Mouse (Mus musculus) neural tube, embryonic 13.5 days (tissue): ENCODE data around the gene Padi3. TPM values are rescaled to one million over a fixed set of nuclear protein-coding genes. Genes with fewer than 3 reads are reported as not detected.

Experiments
- ATAC-seq: fragments of 200-750 bp; cut with Nextera tagmentation; 2 replicates; pipeline ENCODE4 v1.8.0; 2017; ENCODE audit warnings: low read depth, mild to moderate bottlenecking, moderate TSS enrichment, moderate library complexity
- H3K27ac ChIP-seq: fragments of 300-500 bp; sonication (generic); replicated peaks from 2 replicates; pipeline ENCODE4 v1.5.1; 2015; ENCODE audit warnings: moderate library complexity, mild to moderate bottlenecking, inconsistent platforms
- H3K27me3 ChIP-seq: fragments of 300-500 bp; sonication (generic); 2 replicates; pipeline ENCODE4 v1.6.1; 2015; ENCODE audit warnings: mild to moderate bottlenecking, inconsistent platforms
- H3K36me3 ChIP-seq: fragments of 300-500 bp; sonication (generic); 2 replicates; pipeline ENCODE4 v1.6.1; 2015; ENCODE audit warnings: mild to moderate bottlenecking, inconsistent platforms
- H3K4me1 ChIP-seq: fragments of 300-500 bp; sonication (generic); replicated peaks from 2 replicates; pipeline ENCODE4 v1.6.1; 2015; ENCODE audit warnings: inconsistent platforms
- H3K4me2 ChIP-seq: fragments of 300-500 bp; sonication (generic); 2 replicates; pipeline ENCODE4 v1.6.1; 2015; ENCODE audit warnings: inconsistent platforms, mild to moderate bottlenecking, moderate library complexity
- H3K4me3 ChIP-seq: fragments of 300-500 bp; sonication (generic); 2 replicates; pipeline ENCODE4 v1.5.1; 2015; ENCODE audit warnings: mild to moderate bottlenecking, inconsistent platforms
- H3K9ac ChIP-seq: fragments of 300-500 bp; sonication (generic); 2 replicates; pipeline ENCODE4 v1.6.1; 2015; ENCODE audit warnings: moderate library complexity, mild to moderate bottlenecking, inconsistent platforms
- H3K9me3 ChIP-seq: fragments of 300-500 bp; sonication (generic); 2 replicates; pipeline ENCODE4 v1.6.1; 2016; ENCODE audit warnings: inconsistent platforms
- WGBS: fragments of 180-500 bp; shearing (Covaris S2); methylation state at CpG from one replicate; pipeline ENCODE4 v1.1.7; 2015; 5-methylcytosine and 5-hydroxymethylcytosine counted together
- polyA plus RNA-seq: library from polyadenylated mRNA; unstranded; fragments of >200 nt; fragmentation: Nextera tagmentation; extraction: Ambion mirVana; gene quantifications from 2 replicates; pipeline ENCODE4 v1.2.1, GENCODE M21; 2015

Padi3 gene
- polyA plus RNA-seq, 1 experiment from 2014 or later: not detected

GRCm38 (mm10) chr4:140837879-140838278 lies 27.4 kb upstream of the Padi3 start:
- Histone ChIP-seq H3K27ac (no peak overlapping the region), H3K4me3 (no peak overlapping the region), H3K4me1 (peaks cover 41% of the 10 kb centered on the region), H3K4me2 (no peak overlapping the region), H3K9ac (no peak overlapping the region), H3K36me3 (no peaks in the 10 kb centered on the region), H3K27me3 (0 out of 2 replicates have a peak, but pooled peaks cover 4% of the 10 kb centered on the region), H3K9me3 (no peaks in the 10 kb centered on the region)
- no peak for ATAC-seq
- 21% methylated on average over 8 of the region's 8 CpGs for WGBS

- Histone ChIP-seq H3K4me1 (peaks cover 43% of the 10 kb centered on the region), H3K27ac (peak overlapping the region; percentile 28), H3K4me3 (no peak overlapping the region), H3K36me3 (no peaks in the 10 kb centered on the region), H3K9me3 (no peaks in the 10 kb centered on the region), H3K4me2 (no peak overlapping the region), H3K9ac (no peak overlapping the region), H3K27me3 (0 out of 2 replicates have a peak, but pooled peaks cover 4% of the 10 kb centered on the region)
- ATAC-seq: peak; percentile 75
- WGBS: 28% methylated on average over 11 of the region's 11 CpGs
Measured at GRCm38 (mm10) chr4:140836208-140836866, 25.9 kb upstream of the Padi3 start.

- peak; percentile 32; the same call in 1 of the 2 replicates for ATAC-seq
- Histone ChIP-seq H3K9ac (0 out of 2 replicates have a peak overlapping the region, but pooled peaks have one; percentile 8), H3K9me3 (no peaks in the 10 kb centered on the region), H3K27ac (peak overlapping the region; percentile 28), H3K4me2 (0 out of 2 replicates have a peak overlapping the region, but pooled peaks have one; percentile 13), H3K4me3 (no peak overlapping the region), H3K36me3 (no peaks in the 10 kb centered on the region), H3K27me3 (0 out of 2 replicates have a peak, but pooled peaks cover 4% of the 10 kb centered on the region), H3K4me1 (peaks cover 43% of the 10 kb centered on the region)
- 3% methylated on average over 10 of the region's 10 CpGs for WGBS
Measured at GRCm38 (mm10) chr4:140835682-140836081, 25.2 kb upstream of the Padi3 start.

- ATAC-seq: no peak
- 0 out of 2 replicates have a peak, but pooled peaks cover 4% of the 10 kb centered on the region for H3K27me3 ChIP-seq
- peaks cover 43% of the 10 kb centered on the region for H3K4me1 ChIP-seq
- H3K4me2 ChIP-seq: no peak overlapping the region
- WGBS: 66% methylated on average over 6 of the region's 6 CpGs
- H3K27ac ChIP-seq: no peak overlapping the region
- no peaks in the 10 kb centered on the region for H3K9me3 ChIP-seq
- no peaks in the 10 kb centered on the region for H3K36me3 ChIP-seq
- H3K4me3 ChIP-seq: no peak overlapping the region
- H3K9ac ChIP-seq: no peak overlapping the region
Measured at GRCm38 (mm10) chr4:140834327-140834934, 24.0 kb upstream of the Padi3 start.

DNA sequence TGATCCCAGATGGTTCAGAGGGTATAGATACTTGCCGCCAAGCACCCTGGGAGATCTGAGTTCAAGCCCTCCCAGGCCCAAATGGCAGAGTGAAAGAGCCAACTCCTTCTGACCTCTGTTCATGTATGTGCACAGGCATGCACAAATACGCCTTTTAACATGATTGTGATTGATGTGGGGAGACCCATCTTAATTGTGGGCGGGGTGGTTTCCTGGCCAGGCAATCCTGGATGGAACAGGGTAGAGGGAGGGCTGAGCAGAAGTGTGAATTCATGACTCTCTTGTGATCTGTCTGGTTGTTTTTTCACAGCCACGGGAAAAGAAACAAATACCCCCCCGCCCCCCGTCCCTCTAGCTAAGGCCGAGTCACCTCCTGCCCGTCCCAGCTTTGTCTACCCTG lies 22.4 kb upstream of the Padi3 start:
- H3K9ac ChIP-seq: no peak overlapping the region
- peaks cover 43% of the 10 kb centered on the region for H3K4me1 ChIP-seq
- no peaks in the 10 kb centered on the region for H3K9me3 ChIP-seq
- H3K27me3 ChIP-seq: 0 out of 2 replicates have a peak, but pooled peaks cover 4% of the 10 kb centered on the region
- WGBS: 31% methylated on average over 8 of the region's 8 CpGs
- H3K27ac ChIP-seq: no peak overlapping the region
- no peaks in the 10 kb centered on the region for H3K36me3 ChIP-seq
- no peak overlapping the region for H3K4me2 ChIP-seq
- ATAC-seq: no peak
- no peak overlapping the region for H3K4me3 ChIP-seq

- Histone ChIP-seq H3K4me3 (no peak overlapping the region), H3K27me3 (0 out of 2 replicates have a peak, but pooled peaks cover 4% of the 10 kb centered on the region), H3K27ac (no peak overlapping the region), H3K4me2 (no peak overlapping the region), H3K36me3 (no peaks in the 10 kb centered on the region), H3K9ac (no peak overlapping the region), H3K4me1 (peaks cover 40% of the 10 kb centered on the region), H3K9me3 (no peaks in the 10 kb centered on the region)
- no peak for ATAC-seq
- 89% methylated on average over 4 of the region's 4 CpGs for WGBS
Measured at GRCm38 (mm10) chr4:140831808-140832207, 21.4 kb upstream of the Padi3 start.

DNA sequence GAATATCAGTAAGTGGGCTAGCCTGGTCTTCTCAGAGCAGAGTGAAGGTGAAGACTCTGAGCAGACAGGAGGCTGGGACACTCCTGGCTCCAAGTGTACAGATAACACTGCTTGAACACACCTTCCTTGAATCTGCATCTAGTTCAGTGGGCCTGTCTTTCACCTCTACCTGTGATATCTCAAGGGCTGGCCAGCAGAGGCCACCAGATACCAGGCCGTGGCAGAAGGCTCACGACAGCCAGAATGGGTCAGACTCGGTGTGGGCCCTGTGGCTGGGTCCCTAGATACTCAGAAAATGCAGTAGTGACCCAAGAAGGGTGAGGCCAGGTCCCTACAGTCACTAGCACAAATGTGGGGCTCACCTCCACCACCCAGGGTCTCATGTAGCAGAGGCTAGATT lies 16.8 kb upstream of the Padi3 start:
- no peaks in the 10 kb centered on the region; the same call in 1 of the 2 replicates for H3K27me3 ChIP-seq
- H3K27ac ChIP-seq: no peak overlapping the region
- no peak overlapping the region for H3K9ac ChIP-seq
- no peaks in the 10 kb centered on the region for H3K36me3 ChIP-seq
- no peak overlapping the region for H3K4me3 ChIP-seq
- H3K4me1 ChIP-seq: no peaks in the 10 kb centered on the region; the same call in 1 of the 2 replicates
- no peak overlapping the region for H3K4me2 ChIP-seq
- 63% methylated on average over 3 of the region's 3 CpGs for WGBS
- no peak for ATAC-seq
- 0 out of 2 replicates have a peak, but pooled peaks cover 12% of the 10 kb centered on the region for H3K9me3 ChIP-seq

DNA sequence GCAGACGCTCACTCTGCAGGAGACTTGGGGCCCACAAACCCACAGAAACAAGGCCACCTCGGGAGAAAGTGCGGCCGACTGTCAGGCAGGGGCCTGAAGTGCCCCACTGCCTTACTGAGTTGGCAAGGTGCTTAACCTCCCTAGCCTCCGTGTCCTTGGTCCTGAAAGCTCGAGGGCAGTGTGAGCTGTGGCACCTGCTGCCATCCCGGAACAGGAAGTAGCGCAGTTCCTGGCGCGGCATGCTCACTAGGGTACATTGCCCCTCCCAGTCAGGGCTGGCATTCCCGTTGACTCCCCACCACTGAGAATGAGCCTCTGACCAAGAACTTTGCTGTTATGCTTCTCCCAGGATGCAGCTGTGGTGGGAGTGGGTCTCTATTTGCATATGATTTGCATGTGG lies 15.5 kb upstream of the Padi3 start:
- Histone ChIP-seq H3K27me3 (no peaks in the 10 kb centered on the region; the same call in 1 of the 2 replicates), H3K36me3 (no peaks in the 10 kb centered on the region), H3K27ac (no peak overlapping the region), H3K9ac (no peak overlapping the region), H3K4me1 (no peaks in the 10 kb centered on the region; the same call in 1 of the 2 replicates), H3K4me3 (no peak overlapping the region), H3K9me3 (0 out of 2 replicates have a peak, but pooled peaks cover 12% of the 10 kb centered on the region), H3K4me2 (no peak overlapping the region)
- 59% methylated on average over 11 of the region's 11 CpGs for WGBS
- ATAC-seq: no peak

GRCm38 (mm10) chr4:140821988-140822387 lies 11.5 kb upstream of the Padi3 start:
- Histone ChIP-seq H3K4me2 (no peak overlapping the region), H3K9ac (no peak overlapping the region), H3K4me3 (no peak overlapping the region), H3K9me3 (0 out of 2 replicates have a peak, but pooled peaks cover 12% of the 10 kb centered on the region), H3K27me3 (no peaks in the 10 kb centered on the region; the same call in 1 of the 2 replicates), H3K27ac (no peak overlapping the region), H3K4me1 (no peaks in the 10 kb centered on the region; the same call in 1 of the 2 replicates), H3K36me3 (no peaks in the 10 kb centered on the region)
- 67% methylated on average over 5 of the region's 5 CpGs for whole genome bisulfite sequencing
- no peak for ATAC-seq

- Histone ChIP-seq H3K4me3 (no peak overlapping the region), H3K9ac (no peak overlapping the region), H3K27me3 (peaks cover 24% of the 10 kb centered on the region), H3K27ac (no peak overlapping the region), H3K4me1 (peaks cover 22% of the 10 kb centered on the region), H3K36me3 (no peaks in the 10 kb centered on the region), H3K4me2 (no peak overlapping the region), H3K9me3 (no peaks in the 10 kb centered on the region)
- WGBS: 93% methylated on average over 8 of the region's 8 CpGs
- no peak for ATAC-seq
Measured at GRCm38 (mm10) chr4:140817413-140817812, 7.0 kb upstream of the Padi3 start.

- 58% methylated on average over 10 of the region's 10 CpGs for WGBS
- ATAC-seq: no peak
- no peaks in the 10 kb centered on the region for H3K36me3 ChIP-seq
- no peak overlapping the region for H3K4me2 ChIP-seq
- peaks cover 24% of the 10 kb centered on the region for H3K27me3 ChIP-seq
- H3K9ac ChIP-seq: no peak overlapping the region
- H3K27ac ChIP-seq: peak overlapping the region; percentile 38; the same call in 1 of the 2 replicates
- peaks cover 22% of the 10 kb centered on the region for H3K4me1 ChIP-seq
- H3K4me3 ChIP-seq: no peak overlapping the region
- H3K9me3 ChIP-seq: no peaks in the 10 kb centered on the region
Measured at GRCm38 (mm10) chr4:140815996-140816917, 5.8 kb upstream of the Padi3 start.
